Mouse (Mus musculus) bone marrow, adult 2 months (tissue): Measurements from ENCODE around the gene Ccdc117. TPM values are rescaled to one million over a fixed set of nuclear protein-coding genes. Genes with fewer than 3 reads are reported as not detected.
"Not testable (repeated sequence)": the region's sequence is repeated elsewhere in the genome, so short reads cannot be mapped to it uniquely, and the experiment has no call there.

ENCODE experiments used
- H3K27ac ChIP-seq: fragments of 200-500 bp; 2 replicates; pipeline ENCODE4 v1.5.1; 2012; ENCODE audit warnings: low read depth, mild to moderate bottlenecking, control low read depth, inconsistent platforms, low read length; ENCODE audit not compliant: control insufficient read depth, poor library complexity, insufficient read depth
- H3K4me1 ChIP-seq: fragments of 200-500 bp; 2 replicates; pipeline ENCODE4 v1.6.1; 2011; ENCODE audit warnings: low read length; ENCODE audit not compliant: control insufficient read depth, insufficient read depth
- H3K4me3 ChIP-seq: fragments of 200-500 bp; replicated peaks from 2 replicates; pipeline ENCODE3; 2011; ENCODE audit warnings: mild to moderate bottlenecking, low read depth, low read length, control low read depth; ENCODE audit not compliant: control insufficient read depth
- CTCF ChIP-seq: fragments of 200-500 bp; IDR thresholded peaks from 2 replicates; pipeline ENCODE4 v1.5.1; 2011; ENCODE audit warnings: low read length, control low read depth; ENCODE audit not compliant: control insufficient read depth, insufficient read depth
- POLR2A ChIP-seq: fragments of 200-500 bp; IDR thresholded peaks from 2 replicates; pipeline ENCODE4 v1.6.1; 2011; ENCODE audit warnings: low read depth, mild to moderate bottlenecking, control low read depth, low read length, borderline replicate concordance; ENCODE audit not compliant: control insufficient read depth
- WGBS: fragments of 180-500 bp; shearing (Covaris S2); methylation state at CpG from one replicate; pipeline ENCODE4 v1.1.7; 2018; 5-methylcytosine and 5-hydroxymethylcytosine counted together
- polyA plus RNA-seq: library from polyadenylated mRNA; stranded (reverse); fragments of >200 nt; gene quantifications from 2 replicates; pipeline ENCODE4 v1.2.4, GENCODE M21; 2011; ENCODE audit warnings: low replicate concordance; ENCODE audit not compliant: missing spikeins, insufficient read depth, insufficient read length

Ccdc117 gene
- polyA plus RNA-seq, 1 experiment = 9.5 TPM

GRCm38 (mm10) chr11:5542482-5543185 lies 647 bp upstream of the Ccdc117 start:
- WGBS = 24% methylated on average over 5 of the region's 5 CpGs
- TF ChIP-seq CTCF (no peak), POLR2A (no peak)
- Histone ChIP-seq H3K27ac (no peak overlapping the region), H3K4me3 (peak overlapping the region; percentile 86), H3K4me1 (peaks cover 3% of the 10 kb centered on the region; the same call in 1 of the 2 replicates)

GRCm38 (mm10) chr11:5541230-5541798 lies 673 bp downstream of the Ccdc117 start:
- TF ChIP-seq POLR2A = no peak
- TF ChIP-seq CTCF = no peak
- Histone ChIP-seq H3K4me1 (peaks cover 3% of the 10 kb centered on the region; the same call in 1 of the 2 replicates), H3K27ac (peak overlapping the region; percentile 80), H3K4me3 (peak overlapping the region; percentile 86)
- under 1% methylated on average over 28 of the region's 28 CpGs for WGBS

GRCm38 (mm10) chr11:5540331-5540730 lies 1.7 kb downstream of the Ccdc117 start:
- Histone ChIP-seq H3K4me3 (peak overlapping the region; percentile 24), H3K4me1 (peaks cover 3% of the 10 kb centered on the region; the same call in 1 of the 2 replicates), H3K27ac (no peak overlapping the region)
- WGBS = 51% methylated on average over 4 of the region's 4 CpGs
- TF ChIP-seq CTCF = no peak
- no peak for TF ChIP-seq POLR2A

GRCm38 (mm10) chr11:5537454-5537853 lies 4.5 kb downstream of the Ccdc117 start:
- H3K4me1 ChIP-seq, H3K4me3 ChIP-seq, H3K27ac ChIP-seq: not testable (repeated sequence)
- 77% methylated on average over 4 of the region's 4 CpGs for WGBS

GRCm38 (mm10) chr11:5533108-5533507 lies 8.9 kb downstream of the Ccdc117 start:
- no peak overlapping the region for H3K4me3 ChIP-seq
- H3K27ac ChIP-seq = no peak overlapping the region
- 95% methylated on average over 5 of the region's 5 CpGs for WGBS
- H3K4me1 ChIP-seq = no peaks in the 10 kb centered on the region; the same call in 1 of the 2 replicates
- TF ChIP-seq CTCF = no peak

GRCm38 (mm10) chr11:5530717-5531116 lies 11.3 kb downstream of the Ccdc117 start:
- TF ChIP-seq CTCF (no peak), POLR2A (no peak)
- Histone ChIP-seq H3K27ac (no peak overlapping the region), H3K4me1 (no peaks in the 10 kb centered on the region; the same call in 1 of the 2 replicates), H3K4me3 (no peak overlapping the region)
- 54% methylated on average over 6 of the region's 6 CpGs for WGBS

GRCm38 (mm10) chr11:5530172-5530571 lies 11.8 kb downstream of the Ccdc117 start:
- no peak for TF ChIP-seq POLR2A
- no peak for TF ChIP-seq CTCF
- H3K4me3 ChIP-seq = no peak overlapping the region
- no peaks in the 10 kb centered on the region; the same call in 1 of the 2 replicates for H3K4me1 ChIP-seq
- 45% methylated on average over 5 of the region's 5 CpGs for WGBS
- no peak overlapping the region for H3K27ac ChIP-seq

GRCm38 (mm10) chr11:5528841-5529240 lies 13.1 kb downstream of the Ccdc117 start:
- 59% methylated on average over 5 of the region's 5 CpGs for WGBS
- Histone ChIP-seq H3K27ac (no peak overlapping the region), H3K4me1 (no peaks in the 10 kb centered on the region; the same call in 1 of the 2 replicates), H3K4me3 (no peak overlapping the region)
- TF ChIP-seq CTCF (no peak), POLR2A (no peak)

- WGBS = 79% methylated on average over 5 of the region's 5 CpGs
- Histone ChIP-seq H3K4me1 (no peaks in the 10 kb centered on the region; the same call in 1 of the 2 replicates), H3K27ac (no peak overlapping the region), H3K4me3 (no peak overlapping the region)
- TF ChIP-seq CTCF = no peak
- TF ChIP-seq POLR2A = no peak
These were observed 14.0 kb downstream of the Ccdc117 start for GRCm38 (mm10) chr11:5527865-5528523.
